Mouse (Mus musculus): ENCODE measurements around the gene Wdcp. TPM values are rescaled to one million over a fixed set of nuclear protein-coding genes. Genes with fewer than 3 reads are reported as not detected.

The Wdcp gene
- total RNA-seq, 2 experiments from 2014 or later = 10.5 to 10.7 TPM

Other genes starting within 250 kb of the Wdcp start
- gene Fam228a, start 104.9 kb upstream of the Wdcp start, total RNA-seq (2021) = under 1 TPM; 0.23 to 0.49 TPM
- 1 to 10 TPM; 1.9 to 2.5 TPM for gene Pfn4, start 74.3 kb upstream of the Wdcp start, total RNA-seq (2021)
- 1 to 10 TPM; 6.9 to 10.0 TPM for gene Fam228b, start 74.0 kb upstream of the Wdcp start, total RNA-seq (2021)
- gene Sf3b6, start 25.8 kb upstream of the Wdcp start, total RNA-seq (2021) = 10 to 100 TPM; 73.9 to 80.8 TPM
- gene Fkbp1b, start 1.7 kb upstream of the Wdcp start, total RNA-seq (2021) = 1 to 10 TPM; 5.1 to 6.1 TPM
- gene Mfsd2b, start 31.1 kb downstream of the Wdcp start, total RNA-seq (2021) = 1 to 10 TPM in 1 of 2 experiments, under 1 TPM in 1; 0.65 to 1.3 TPM
- 10 to 100 TPM; 31.9 to 36.7 TPM for gene Ubxn2a, start 64.4 kb downstream of the Wdcp start, total RNA-seq (2021)
- 10 to 100 TPM; 30.4 to 35.2 TPM for gene Atad2b, start 74.0 kb downstream of the Wdcp start, total RNA-seq (2021)

Data from gastrocnemius, postnatal 4 days (tissue).